Comparison of ENCODE assay signal across 7 mouse cellular contexts in genomic region chrX:36863766-36864608, GRCm38 (mm10). TPM values are rescaled to one million over a fixed set of nuclear protein-coding genes. Genes with fewer than 3 reads are reported as not detected.
DNase-seq lines count a peak whose midpoint lies in the region; ATAC-seq lines count a peak whose summit lies in the region.

No protein-coding gene starts in this region.

- peak overlapping the region; percentile 74 for H3K27ac ChIP-seq in limb, embryonic 10.5 days
- H3K27ac ChIP-seq in midbrain, embryonic 13.5 days: no peak overlapping the region

- no peaks in the 10 kb centered on the region for H3K27me3 ChIP-seq in limb, embryonic 10.5 days (ENCODE audit: low read depth, poor library complexity, severe bottlenecking)
- H3K27me3 ChIP-seq in midbrain, embryonic 13.5 days: no peaks in the 10 kb centered on the region

- H3K9ac ChIP-seq in midbrain, embryonic 13.5 days (replicated peaks): peak overlapping the region; percentile 55

- WGBS in limb, embryonic 10.5 days: 12% methylated on average over 43 of the region's 44 CpGs
- 24% methylated on average over 43 of the region's 44 CpGs for WGBS in midbrain, embryonic 13.5 days

- H3K36me3 ChIP-seq in limb, embryonic 10.5 days: 0 out of 2 replicates have a peak, but pooled peaks cover 4% of the 10 kb centered on the region
- no peaks in the 10 kb centered on the region for H3K36me3 ChIP-seq in midbrain, embryonic 13.5 days

- H3K9me3 ChIP-seq in limb, embryonic 10.5 days (replicated peaks): no peaks in the 10 kb centered on the region
- no peaks in the 10 kb centered on the region for H3K9me3 ChIP-seq in midbrain, embryonic 13.5 days

- peak; percentile 77 for DNase-seq in adrenal gland, adult 8-10 months
- DNase-seq in embryo, embryonic 9.5 days (ENCODE audit: extremely low spot score): peak; percentile 76
- peak; percentile 83 for DNase-seq in kidney, adult 11 months
- peak; percentile 83 for DNase-seq in limb, embryonic 10.5 days (ENCODE audit: low spot score)
- peak; percentile 71 for DNase-seq in spleen, adult 12 weeks (ENCODE audit: low spot score)

- H3K4me3 ChIP-seq in limb, embryonic 10.5 days: peak overlapping the region; percentile 55
- peak overlapping the region; percentile 43 for H3K4me3 ChIP-seq in midbrain, embryonic 13.5 days (replicated peaks)

- H3K4me2 ChIP-seq in midbrain, embryonic 13.5 days (replicated peaks): peak overlapping the region; percentile 53

- H3K4me1 ChIP-seq in limb, embryonic 10.5 days: 0 out of 2 replicates have a peak, but pooled peaks cover 7% of the 10 kb centered on the region
- H3K4me1 ChIP-seq in midbrain, embryonic 13.5 days (replicated peaks): peaks cover 11% of the 10 kb centered on the region

- peak; percentile 100 for ATAC-seq in granulocyte monocyte progenitor cell, adult 5-6 weeks (replicated peaks; ENCODE audit: poor library complexity, severe bottlenecking)
- peak; percentile 90 for ATAC-seq in midbrain, embryonic 13.5 days

RNA-seq across cellular contexts. Expression of gene Ube2a, which starts 9.7 kb away (rescaled TPM):
- total RNA-seq in adrenal gland, adult 8-10 months (2022): 10 to 100 TPM; 51.4 to 63.9 (median 55.7) TPM
- total RNA-seq in granulocyte monocyte progenitor cell, adult 5-6 weeks (2014; fragmentation: Nextera tagmentation): 108 and 126 TPM in 2 replicates
- total RNA-seq in granulocyte monocyte progenitor cell, adult 5-6 weeks (2017): 12.7 and 28.0 TPM in 2 replicates
- 125 TPM in 2 replicates for polyA plus RNA-seq in limb, embryonic 10.5 days (2016; fragmentation: Nextera tagmentation; extraction: Ambion mirVana)
- polyA plus RNA-seq in midbrain, embryonic 13.5 days (2015; fragmentation: Nextera tagmentation; extraction: Ambion mirVana): 117 and 121 TPM in 2 replicates

RNA-seq across cellular contexts. Expression of gene C330007P06Rik, which starts 9.9 kb away (rescaled TPM):
- 10 to 100 TPM; 49.0 to 54.6 (median 52.2) TPM for total RNA-seq in adrenal gland, adult 8-10 months (2022)
- 26.3 and 26.8 TPM in 2 replicates for total RNA-seq in granulocyte monocyte progenitor cell, adult 5-6 weeks (2014; fragmentation: Nextera tagmentation)
- 70.1 and 71.1 TPM in 2 replicates for total RNA-seq in granulocyte monocyte progenitor cell, adult 5-6 weeks (2017)
- 32.0 and 32.6 TPM in 2 replicates for polyA plus RNA-seq in limb, embryonic 10.5 days (2016; fragmentation: Nextera tagmentation; extraction: Ambion mirVana)
- 18.9 and 21.6 TPM in 2 replicates for polyA plus RNA-seq in midbrain, embryonic 13.5 days (2015; fragmentation: Nextera tagmentation; extraction: Ambion mirVana)

RNA-seq across cellular contexts. Expression of gene Nkrf, which starts 38.7 kb away (rescaled TPM):
- total RNA-seq in adrenal gland, adult 8-10 months (2022): 10 to 100 TPM in 3 of 4 experiments, 1 to 10 TPM in 1; 9.4 to 13.3 (median 12.3) TPM
- 17.9 and 19.6 TPM in 2 replicates for total RNA-seq in granulocyte monocyte progenitor cell, adult 5-6 weeks (2014; fragmentation: Nextera tagmentation)
- 12.9 and 14.1 TPM in 2 replicates for total RNA-seq in granulocyte monocyte progenitor cell, adult 5-6 weeks (2017)
- polyA plus RNA-seq in limb, embryonic 10.5 days (2016; fragmentation: Nextera tagmentation; extraction: Ambion mirVana): 2.3 and 2.7 TPM in 2 replicates
- 12.4 and 14.6 TPM in 2 replicates for polyA plus RNA-seq in midbrain, embryonic 13.5 days (2015; fragmentation: Nextera tagmentation; extraction: Ambion mirVana)
